Mouse (Mus musculus): Measurements from ENCODE around the gene Slc26a10. TPM values are rescaled to one million over a fixed set of nuclear protein-coding genes. Genes with fewer than 3 reads are reported as not detected.
"Not testable (repeated sequence)": the region's sequence is repeated elsewhere in the genome, so short reads cannot be mapped to it uniquely, and the experiment has no call there.

Slc26a10 gene
- polyA plus RNA-seq, 1 experiment from 2014 or later, result 3.0 TPM

DNA sequence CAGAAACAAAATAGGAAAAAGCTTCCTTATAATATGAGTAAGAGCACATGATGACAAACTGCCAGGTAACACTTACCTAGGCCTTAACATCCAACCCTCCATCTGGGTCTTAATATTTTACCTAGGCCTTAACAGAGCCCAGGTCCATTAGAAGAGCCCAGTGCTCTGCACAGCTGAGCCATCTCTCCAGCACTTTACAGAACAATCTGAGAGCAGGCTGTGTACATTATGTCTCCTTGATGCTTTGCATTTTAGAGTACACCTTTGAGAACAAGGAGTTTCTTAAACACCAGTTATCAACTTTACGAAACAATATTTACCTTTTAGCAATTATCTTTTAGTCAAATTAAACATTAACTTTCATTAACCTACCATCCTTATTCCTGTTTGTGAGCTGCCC, 24.4 kb downstream of the Slc26a10 start:
- Histone ChIP-seq H3K9me3 (no peaks in the 10 kb centered on the region), H3K36me3 (no peaks in the 10 kb centered on the region), H3K27ac (no peak overlapping the region), H3K9ac (no peak overlapping the region), H3K4me2 (replicated peaks) (no peak overlapping the region), H3K4me3 (no peak overlapping the region), H3K4me1 (no peaks in the 10 kb centered on the region), H3K27me3 (no peaks in the 10 kb centered on the region)
- no peak for ATAC-seq (ENCODE audit: insufficient number of reproducible peaks, insufficient read depth, low FRiP score, low TSS enrichment)
- WGBS, result 84% methylated on average over 1 of the region's 1 CpGs

DNA sequence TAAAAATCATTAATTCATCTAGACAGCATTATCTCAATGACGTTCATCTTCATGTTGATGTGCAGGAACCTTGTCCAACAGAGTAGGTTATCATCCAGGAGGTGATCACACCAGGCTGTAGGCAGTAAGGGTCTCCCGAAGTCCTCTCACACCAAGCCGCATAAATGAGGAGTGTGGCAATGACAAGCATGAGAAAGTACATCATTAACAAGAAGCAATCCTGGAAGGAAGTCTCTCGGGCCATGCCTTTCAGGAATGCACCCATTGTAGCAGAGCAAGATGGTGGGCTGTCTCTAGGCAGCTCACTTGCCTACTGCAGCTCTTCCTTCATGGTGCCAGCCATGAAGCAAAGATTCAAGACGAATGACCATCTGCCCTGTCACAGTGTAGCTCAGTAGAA, 25.8 kb downstream of the Slc26a10 start:
- Histone ChIP-seq H3K36me3 (no peaks in the 10 kb centered on the region), H3K27ac (no peak overlapping the region), H3K9ac (no peak overlapping the region), H3K27me3 (no peaks in the 10 kb centered on the region), H3K4me1 (no peaks in the 10 kb centered on the region), H3K9me3 (no peaks in the 10 kb centered on the region), H3K4me3 (no peak overlapping the region), H3K4me2 (replicated peaks) (no peak overlapping the region)
- no peak for ATAC-seq (ENCODE audit: insufficient number of reproducible peaks, insufficient read depth, low FRiP score, low TSS enrichment)
- WGBS, result 88% methylated on average over 5 of the region's 5 CpGs

DNA sequence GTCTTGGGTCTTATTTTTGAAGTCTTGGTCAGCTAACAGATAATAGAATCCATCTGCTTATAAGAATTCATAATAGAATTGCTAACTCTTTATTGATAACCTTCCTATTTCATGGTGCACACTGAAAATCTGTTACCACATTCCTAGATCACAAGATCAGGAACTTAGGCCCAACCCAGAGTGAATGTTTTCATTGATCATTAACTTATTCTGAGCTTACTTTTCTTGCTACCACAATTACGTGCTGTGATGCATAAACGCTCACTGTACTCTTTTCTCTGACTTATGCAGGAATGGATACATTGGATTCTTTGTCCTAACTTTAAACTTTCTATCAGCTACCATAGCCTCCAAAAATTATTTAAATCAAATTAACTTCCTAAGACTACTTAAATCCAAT, 26.2 kb downstream of the Slc26a10 start:
- 91% methylated on average over 2 of the region's 2 CpGs for WGBS
- no peak for ATAC-seq (ENCODE audit: insufficient number of reproducible peaks, insufficient read depth, low FRiP score, low TSS enrichment)

DNA sequence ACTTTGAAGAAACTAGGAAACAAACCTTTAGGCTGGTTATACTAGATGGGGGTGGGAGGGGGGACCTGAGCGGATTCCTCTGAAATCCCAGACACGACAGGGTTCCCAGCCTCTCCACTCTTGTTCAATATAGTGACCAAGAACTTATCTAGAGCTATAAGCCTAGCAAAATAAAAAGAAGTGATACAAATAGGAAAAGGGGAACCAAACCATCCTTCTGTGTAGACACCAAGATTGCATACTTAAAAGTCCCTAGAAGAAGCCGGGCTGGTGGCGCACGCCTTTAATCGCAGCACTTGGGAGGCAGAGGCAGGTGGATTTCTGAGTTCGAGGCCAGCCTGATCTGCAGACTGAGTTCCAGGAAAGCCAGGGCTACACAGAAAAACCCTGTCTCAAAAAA, 27.1 kb downstream of the Slc26a10 start:
- no peak for ATAC-seq (ENCODE audit: insufficient number of reproducible peaks, insufficient read depth, low FRiP score, low TSS enrichment)
- no peaks in the 10 kb centered on the region for H3K4me1 ChIP-seq
- H3K27ac ChIP-seq, result no peak overlapping the region
- WGBS, result 90% methylated on average over 7 of the region's 7 CpGs
- H3K36me3 ChIP-seq, result no peaks in the 10 kb centered on the region
- no peak overlapping the region for H3K4me2 ChIP-seq (replicated peaks)
- no peaks in the 10 kb centered on the region for H3K27me3 ChIP-seq
- no peak overlapping the region for H3K4me3 ChIP-seq
- no peak overlapping the region for H3K9ac ChIP-seq
- H3K9me3 ChIP-seq, result no peaks in the 10 kb centered on the region

More for the DNA sequence above, 26.2 kb downstream of the Slc26a10 start:
- Histone ChIP-seq H3K4me3 (no peak overlapping the region), H3K27ac (no peak overlapping the region), H3K9me3 (no peaks in the 10 kb centered on the region), H3K9ac (no peak overlapping the region), H3K4me2 (replicated peaks) (no peak overlapping the region), H3K36me3 (no peaks in the 10 kb centered on the region), H3K4me1 (no peaks in the 10 kb centered on the region), H3K27me3 (no peaks in the 10 kb centered on the region)

DNA sequence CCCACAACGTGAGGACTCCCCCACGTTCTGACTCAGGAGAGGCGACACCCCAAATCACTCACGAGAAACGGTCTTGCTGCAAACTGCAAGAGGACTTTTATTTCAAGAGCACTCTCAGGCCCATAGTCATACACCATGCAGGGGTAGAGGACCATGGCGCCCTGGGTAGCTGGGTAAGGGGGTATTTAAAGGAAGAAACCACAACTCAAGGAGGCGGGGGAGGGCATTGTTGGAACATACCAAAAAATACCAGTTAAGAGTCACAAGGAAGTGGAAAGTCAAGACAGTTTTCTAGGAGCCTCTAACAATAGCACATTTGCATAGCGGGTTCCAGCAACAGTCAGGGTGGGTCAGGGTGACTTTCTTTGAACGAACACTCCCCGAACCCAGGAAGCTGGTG, 27.9 kb downstream of the Slc26a10 start:
- ATAC-seq (ENCODE audit: insufficient number of reproducible peaks, insufficient read depth, low FRiP score, low TSS enrichment); H3K27me3 ChIP-seq; H3K4me2 ChIP-seq (replicated peaks); H3K27ac ChIP-seq; H3K9me3 ChIP-seq; H3K9ac ChIP-seq; H3K4me3 ChIP-seq; H3K4me1 ChIP-seq; H3K36me3 ChIP-seq: not testable (repeated sequence)
- WGBS, result 86% methylated on average over 10 of the region's 10 CpGs

DNA sequence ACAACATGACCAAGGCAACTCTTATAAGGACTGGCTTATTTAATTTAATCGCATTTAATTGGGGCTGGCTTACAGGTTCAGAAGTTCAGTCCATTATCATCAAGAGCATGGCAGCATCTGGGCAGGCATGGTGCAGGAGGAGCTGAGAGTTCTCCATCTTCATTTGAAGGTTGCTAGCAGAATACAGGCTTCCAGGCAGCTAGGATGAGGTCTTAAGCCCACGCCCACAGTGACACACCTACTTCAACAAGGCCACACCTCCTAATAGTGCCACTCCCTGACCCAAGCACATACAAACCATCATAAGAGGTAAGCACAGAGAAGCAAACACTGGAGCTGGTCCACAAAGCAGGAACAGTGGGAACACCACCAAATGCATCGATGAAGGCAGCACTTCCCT, 29.2 kb downstream of the Slc26a10 start:
- H3K36me3 ChIP-seq; H3K27me3 ChIP-seq; H3K9me3 ChIP-seq; H3K9ac ChIP-seq; H3K4me2 ChIP-seq (replicated peaks); H3K27ac ChIP-seq; ATAC-seq (ENCODE audit: insufficient number of reproducible peaks, insufficient read depth, low FRiP score, low TSS enrichment); H3K4me1 ChIP-seq; H3K4me3 ChIP-seq: not testable (repeated sequence)
- WGBS, result 87% methylated on average over 3 of the region's 3 CpGs

DNA sequence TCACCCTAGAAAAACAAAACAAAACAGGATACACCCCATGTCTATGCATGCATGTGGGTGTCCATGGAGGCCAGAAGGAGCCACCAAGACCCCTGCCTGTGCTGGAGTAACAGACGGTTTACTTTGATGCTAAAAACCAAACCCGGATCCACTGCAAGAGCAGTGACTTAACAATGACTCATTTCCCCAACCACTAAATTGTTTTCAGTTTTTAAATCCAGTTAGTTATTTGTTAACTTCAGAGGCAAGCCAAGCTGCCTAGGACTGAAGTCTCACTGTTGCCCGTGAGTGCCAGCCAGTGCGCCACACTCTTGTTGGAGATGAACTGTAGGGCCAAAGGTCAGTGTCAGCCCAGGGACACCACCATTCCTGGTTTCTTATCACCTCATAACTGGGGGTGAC, 30.0 kb downstream of the Slc26a10 start:
- Histone ChIP-seq H3K4me3 (no peak overlapping the region), H3K36me3 (no peaks in the 10 kb centered on the region), H3K4me1 (no peaks in the 10 kb centered on the region), H3K9me3 (no peaks in the 10 kb centered on the region), H3K4me2 (replicated peaks) (no peak overlapping the region), H3K27ac (no peak overlapping the region), H3K9ac (no peak overlapping the region), H3K27me3 (no peaks in the 10 kb centered on the region)
- no peak for ATAC-seq (ENCODE audit: insufficient number of reproducible peaks, insufficient read depth, low FRiP score, low TSS enrichment)
- WGBS, result 80% methylated on average over 4 of the region's 4 CpGs

DNA sequence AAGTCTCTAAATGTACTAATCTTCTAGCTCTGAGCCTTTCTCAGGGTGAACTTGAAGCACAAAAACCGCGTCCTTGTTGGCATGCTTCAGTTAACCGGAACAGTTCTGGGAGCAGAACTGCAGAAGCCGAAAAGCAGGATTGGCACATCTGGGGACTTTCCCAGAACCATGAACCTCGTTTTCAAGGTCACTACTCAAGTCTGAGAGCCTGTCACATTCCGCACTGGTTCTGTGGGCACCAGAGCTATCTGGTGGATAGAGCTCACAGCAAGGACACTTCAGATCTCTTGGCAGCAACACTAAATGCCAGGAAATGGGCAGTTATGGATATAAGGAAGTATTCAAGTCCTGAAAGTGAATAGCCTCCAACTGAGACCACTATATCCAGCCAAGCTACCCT, 33.3 kb downstream of the Slc26a10 start:
- Histone ChIP-seq H3K27me3 (no peaks in the 10 kb centered on the region), H3K27ac (no peak overlapping the region), H3K9ac (no peak overlapping the region), H3K9me3 (no peaks in the 10 kb centered on the region), H3K4me3 (no peak overlapping the region), H3K4me1 (no peaks in the 10 kb centered on the region), H3K4me2 (replicated peaks) (no peak overlapping the region), H3K36me3 (no peaks in the 10 kb centered on the region)
- no peak for ATAC-seq (ENCODE audit: insufficient number of reproducible peaks, insufficient read depth, low FRiP score, low TSS enrichment)
- 82% methylated on average over 6 of the region's 6 CpGs for WGBS

DNA sequence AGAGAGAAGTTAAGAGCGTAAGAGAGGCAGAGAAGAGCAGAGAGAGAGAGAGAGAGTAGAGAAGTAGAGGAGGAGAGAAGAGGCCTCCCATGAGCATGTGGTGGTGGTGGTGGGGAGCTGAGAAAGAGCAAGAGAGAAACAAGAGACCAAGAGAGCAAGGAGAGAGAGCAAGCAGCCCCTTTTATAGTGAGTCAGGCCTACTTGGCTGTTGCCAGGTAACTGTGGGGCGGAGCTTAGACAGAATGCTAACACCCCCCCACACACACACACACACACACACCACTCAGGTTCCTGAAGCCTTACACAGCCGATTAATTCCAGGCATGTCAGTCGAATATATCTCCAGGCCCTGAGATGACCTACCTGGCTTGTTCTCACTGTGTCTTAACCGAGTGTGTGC, 35.1 kb downstream of the Slc26a10 start:
- H3K4me3 ChIP-seq, result no peak overlapping the region
- no peaks in the 10 kb centered on the region for H3K27me3 ChIP-seq
- H3K4me1 ChIP-seq, result no peaks in the 10 kb centered on the region
- H3K9ac ChIP-seq, result no peak overlapping the region
- no peaks in the 10 kb centered on the region for H3K9me3 ChIP-seq
- WGBS, result 71% methylated on average over 5 of the region's 5 CpGs
- no peak for ATAC-seq (ENCODE audit: insufficient number of reproducible peaks, insufficient read depth, low FRiP score, low TSS enrichment)
- no peaks in the 10 kb centered on the region for H3K36me3 ChIP-seq
- H3K27ac ChIP-seq, result no peak overlapping the region
- H3K4me2 ChIP-seq (replicated peaks), result no peak overlapping the region

DNA sequence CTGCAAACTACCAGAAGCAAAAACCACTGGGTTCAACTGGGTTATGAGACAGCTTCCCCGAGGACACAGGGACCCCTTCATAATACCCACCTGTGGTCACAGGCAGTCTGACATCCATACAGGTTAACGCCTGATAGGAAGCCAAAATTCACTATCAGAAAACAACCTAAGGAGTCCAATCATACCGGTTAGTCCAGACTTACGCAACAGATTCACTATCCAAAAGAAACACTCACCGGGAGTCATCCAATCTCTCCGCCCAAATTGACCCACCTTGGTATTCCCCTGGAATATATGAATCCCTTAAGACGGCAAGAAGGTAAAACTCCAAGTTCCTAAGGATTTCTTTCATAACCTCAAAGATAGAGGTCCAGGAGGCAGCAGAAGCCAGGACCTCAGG, 35.9 kb downstream of the Slc26a10 start:
- H3K27ac ChIP-seq, result no peak overlapping the region
- no peak overlapping the region for H3K9ac ChIP-seq
- no peaks in the 10 kb centered on the region for H3K9me3 ChIP-seq
- no peak for ATAC-seq (ENCODE audit: insufficient number of reproducible peaks, insufficient read depth, low FRiP score, low TSS enrichment)
- H3K4me2 ChIP-seq (replicated peaks), result no peak overlapping the region
- 88% methylated on average over 7 of the region's 7 CpGs for WGBS
- H3K36me3 ChIP-seq, result no peaks in the 10 kb centered on the region
- no peaks in the 10 kb centered on the region for H3K27me3 ChIP-seq
- H3K4me3 ChIP-seq, result no peak overlapping the region
- no peaks in the 10 kb centered on the region for H3K4me1 ChIP-seq

DNA sequence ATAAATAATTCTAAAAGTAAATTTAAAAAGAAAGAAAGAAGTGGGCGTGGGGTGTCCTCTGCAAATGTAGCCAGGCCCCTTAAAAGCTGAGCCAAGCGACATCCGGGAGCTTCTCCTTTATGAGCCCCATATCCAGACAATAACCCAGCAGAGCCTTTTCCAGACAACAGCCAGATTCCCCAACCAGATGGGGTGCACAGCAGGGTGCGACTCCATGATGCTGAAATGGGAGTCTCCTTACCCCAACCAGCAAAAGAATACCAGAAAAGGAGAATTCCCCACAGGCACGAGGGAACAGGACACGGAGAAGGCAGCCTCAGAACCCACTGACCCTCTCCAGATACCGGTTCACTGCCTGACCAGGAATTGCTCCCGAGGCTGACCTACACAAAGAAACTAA, 37.2 kb downstream of the Slc26a10 start:
- H3K9ac ChIP-seq, result no peak overlapping the region
- H3K9me3 ChIP-seq, result no peaks in the 10 kb centered on the region
- no peak overlapping the region for H3K4me3 ChIP-seq
- H3K4me2 ChIP-seq (replicated peaks), result no peak overlapping the region
- no peak overlapping the region for H3K27ac ChIP-seq
- H3K4me1 ChIP-seq, result no peaks in the 10 kb centered on the region
- 83% methylated on average over 8 of the region's 8 CpGs for WGBS
- H3K27me3 ChIP-seq, result no peaks in the 10 kb centered on the region
- ATAC-seq (ENCODE audit: insufficient number of reproducible peaks, insufficient read depth, low FRiP score, low TSS enrichment), result no peak
- no peaks in the 10 kb centered on the region for H3K36me3 ChIP-seq

DNA sequence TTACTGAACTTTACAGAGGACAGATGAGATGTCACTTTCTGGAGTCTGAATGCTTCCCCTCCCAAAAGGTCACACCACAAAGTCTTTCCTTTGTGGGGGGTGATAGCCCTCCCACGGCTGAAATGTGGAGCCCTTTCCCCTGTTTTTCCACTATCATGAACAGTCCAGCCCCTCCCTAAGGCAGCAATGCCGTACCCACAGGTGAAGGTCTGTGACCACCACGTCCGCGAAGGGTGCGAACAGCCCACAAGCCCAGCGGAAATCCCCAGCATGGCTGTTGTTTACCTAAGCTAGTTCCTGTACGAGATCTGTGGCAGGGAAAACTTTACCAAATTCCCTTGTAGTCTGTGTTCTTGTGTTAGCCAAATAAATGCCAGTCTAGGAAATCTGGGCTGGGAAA, 38.9 kb downstream of the Slc26a10 start:
- Histone ChIP-seq H3K27me3 (no peaks in the 10 kb centered on the region), H3K27ac (no peak overlapping the region), H3K9ac (no peak overlapping the region), H3K4me2 (replicated peaks) (no peak overlapping the region), H3K9me3 (no peaks in the 10 kb centered on the region), H3K4me3 (no peak overlapping the region), H3K4me1 (no peaks in the 10 kb centered on the region), H3K36me3 (no peaks in the 10 kb centered on the region)
- 78% methylated on average over 8 of the region's 8 CpGs for WGBS
- no peak for ATAC-seq (ENCODE audit: insufficient number of reproducible peaks, insufficient read depth, low FRiP score, low TSS enrichment)

DNA sequence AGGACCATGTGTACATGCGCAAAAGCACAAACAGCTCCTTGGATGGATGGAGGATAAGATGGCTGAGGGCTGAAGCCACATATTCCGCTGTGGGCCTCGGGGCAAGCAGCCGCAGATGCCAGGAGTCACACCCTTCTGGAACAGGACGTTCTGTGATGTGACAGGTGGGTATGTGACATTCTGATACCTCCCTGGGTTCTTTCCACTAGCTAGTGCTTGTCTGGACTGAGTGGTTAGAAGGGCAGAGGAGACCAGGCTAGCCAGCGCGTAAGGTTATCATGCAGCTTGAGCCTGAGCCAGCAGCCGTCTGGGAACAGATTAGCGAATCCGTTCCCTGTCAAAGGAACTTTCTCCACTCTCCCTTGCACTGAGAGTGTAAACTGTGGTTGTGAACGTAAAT, 39.5 kb downstream of the Slc26a10 start:
- Histone ChIP-seq H3K4me2 (replicated peaks) (no peak overlapping the region), H3K27me3 (no peaks in the 10 kb centered on the region), H3K27ac (no peak overlapping the region), H3K9me3 (no peaks in the 10 kb centered on the region), H3K4me3 (no peak overlapping the region), H3K4me1 (no peaks in the 10 kb centered on the region), H3K9ac (no peak overlapping the region), H3K36me3 (no peaks in the 10 kb centered on the region)
- ATAC-seq (ENCODE audit: insufficient number of reproducible peaks, insufficient read depth, low FRiP score, low TSS enrichment), result no peak
- WGBS, result 85% methylated on average over 11 of the region's 11 CpGs

Data from embryonic facial prominence, embryonic 12.5 days (tissue).